Mouse (Mus musculus): ENCODE results near the gene Gm340. TPM values are rescaled to one million over a fixed set of nuclear protein-coding genes. Genes with fewer than 3 reads are reported as not detected.

The Gm340 gene
- polyA plus RNA-seq (2012; rRNA removed), result 1.4 and 1.8 TPM in 2 replicates

- DNase-seq (ENCODE audit: low read depth), result no peak
Observed at GRCm38 (mm10) chr19:41581706-41582420, at the start of gene Gm340. Gene Gm340 (plus strand): TSS chr19:41582370.

- DNase-seq (ENCODE audit: low read depth), result no peak
Observed at GRCm38 (mm10) chr19:41534021-41534420, 48.1 kb upstream of the Gm340 start.

- DNase-seq (ENCODE audit: low read depth), result no peak
Observed at GRCm38 (mm10) chr19:41556981-41557380, 25.2 kb upstream of the Gm340 start.

GRCm38 (mm10) chr19:41557491-41557890, 24.7 kb upstream of the Gm340 start:
- no peak for DNase-seq (ENCODE audit: low read depth)

- no peak for DNase-seq (ENCODE audit: low read depth)
Observed at GRCm38 (mm10) chr19:41558891-41559486, 23.2 kb upstream of the Gm340 start.

- no peak for DNase-seq (ENCODE audit: low read depth)
Observed at GRCm38 (mm10) chr19:41560856-41561255, 21.3 kb upstream of the Gm340 start.

- DNase-seq (ENCODE audit: low read depth), result no peak
Observed at GRCm38 (mm10) chr19:41568791-41569190, 13.4 kb upstream of the Gm340 start.

GRCm38 (mm10) chr19:41573700-41574099, 8.5 kb upstream of the Gm340 start:
- no peak for DNase-seq (ENCODE audit: low read depth)

GRCm38 (mm10) chr19:41577576-41577975, 4.6 kb upstream of the Gm340 start:
- DNase-seq (ENCODE audit: low read depth), result no peak

GRCm38 (mm10) chr19:41579311-41579920, 2.8 kb upstream of the Gm340 start:
- DNase-seq (ENCODE audit: low read depth), result no peak

GRCm38 (mm10) chr19:41582918-41583514, 846 bp downstream of the Gm340 start:
- no peak for DNase-seq (ENCODE audit: low read depth)

GRCm38 (mm10) chr19:41586752-41587151, 4.6 kb downstream of the Gm340 start:
- DNase-seq (ENCODE audit: low read depth), result no peak

- no peak for DNase-seq (ENCODE audit: low read depth)
Observed at GRCm38 (mm10) chr19:41587431-41588222, 5.5 kb downstream of the Gm340 start.

- no peak for DNase-seq (ENCODE audit: low read depth)
Observed at GRCm38 (mm10) chr19:41589026-41589425, 6.9 kb downstream of the Gm340 start.

- no peak for DNase-seq (ENCODE audit: low read depth)
Observed at GRCm38 (mm10) chr19:41589681-41590080, 7.5 kb downstream of the Gm340 start.

GRCm38 (mm10) chr19:41591808-41592207, 9.6 kb downstream of the Gm340 start:
- DNase-seq (ENCODE audit: low read depth), result no peak

GRCm38 (mm10) chr19:41597170-41597894, 15.2 kb downstream of the Gm340 start:
- no peak for DNase-seq (ENCODE audit: low read depth)

- DNase-seq (ENCODE audit: low read depth), result no peak
Observed at GRCm38 (mm10) chr19:41600647-41601046, 18.5 kb downstream of the Gm340 start.

GRCm38 (mm10) chr19:41606208-41606987, 24.2 kb downstream of the Gm340 start:
- no peak for DNase-seq (ENCODE audit: low read depth)

- DNase-seq (ENCODE audit: low read depth), result no peak
Observed at GRCm38 (mm10) chr19:41611683-41612082, 29.5 kb downstream of the Gm340 start.
